Mouse (Mus musculus) limb, embryonic 14.5 days (tissue): ENCODE results near the gene 2010111I01Rik. TPM values are rescaled to one million over a fixed set of nuclear protein-coding genes. Genes with fewer than 3 reads are reported as not detected.

ENCODE experiments used
- ATAC-seq: fragments of 200-750 bp; cut with Nextera tagmentation; 2 replicates; pipeline ENCODE4 v1.8.0; 2017; ENCODE audit warnings: low read depth, moderate number of reproducible peaks, moderate TSS enrichment; ENCODE audit not compliant: low FRiP score
- DNase-seq: peaks from one replicate; pipeline ENCODE4 v3.0.0-alpha.2; 2015; ENCODE audit warnings: low spot score
- H3K27ac ChIP-seq: fragments of 300-500 bp; sonication (generic); replicated peaks from 2 replicates; pipeline ENCODE4 v1.5.1; 2014; ENCODE audit warnings: low read depth, mild to moderate bottlenecking, low read length, moderate library complexity, mixed read lengths
- H3K27me3 ChIP-seq: fragments of 300-500 bp; sonication (generic); 2 replicates; pipeline ENCODE4 v1.6.1; 2014; ENCODE audit warnings: low read length, mixed read lengths; ENCODE audit not compliant: control insufficient read depth, insufficient read depth
- H3K36me3 ChIP-seq: fragments of 300-500 bp; sonication (generic); 2 replicates; pipeline ENCODE4 v1.6.1; 2014; ENCODE audit warnings: mild to moderate bottlenecking, low read length, moderate library complexity, mixed read lengths; ENCODE audit not compliant: control insufficient read depth, insufficient read depth
- H3K4me1 ChIP-seq: fragments of 300-500 bp; sonication (generic); 2 replicates; pipeline ENCODE4 v1.6.1; 2014; ENCODE audit warnings: antibody characterized with exemption, low read length, mixed read lengths; ENCODE audit not compliant: control insufficient read depth, insufficient read depth
- H3K4me2 ChIP-seq: fragments of 300-500 bp; sonication (generic); replicated peaks from 2 replicates; pipeline ENCODE4 v1.6.1; 2014; ENCODE audit warnings: low read depth, mild to moderate bottlenecking, low read length, moderate library complexity; ENCODE audit not compliant: severe bottlenecking
- H3K4me3 ChIP-seq: fragments of 300-500 bp; sonication (generic); replicated peaks from 2 replicates; pipeline ENCODE4 v1.5.1; 2014; ENCODE audit warnings: low read length
- H3K9ac ChIP-seq: fragments of 300-500 bp; sonication (generic); 2 replicates; pipeline ENCODE4 v1.6.1; 2014; ENCODE audit warnings: mild to moderate bottlenecking, low read depth, low read length, moderate library complexity; ENCODE audit not compliant: severe bottlenecking
- H3K9me3 ChIP-seq: fragments of 300-500 bp; sonication (generic); 2 replicates; pipeline ENCODE4 v1.6.1; 2016; ENCODE audit warnings: low read length; ENCODE audit not compliant: control insufficient read depth
- POLR2A ChIP-seq: fragments of 200-500 bp; IDR thresholded peaks from 2 replicates; pipeline ENCODE4 v1.8.0; 2012; ENCODE audit warnings: inconsistent platforms, mild to moderate bottlenecking, moderate library complexity, borderline replicate concordance; ENCODE audit not compliant: insufficient read depth, insufficient read length; ENCODE audit errors: extremely low read depth
- WGBS: fragments of 180-500 bp; shearing (Covaris S2); extraction: QIAGEN DNeasy Blood & Tissue Kit; methylation state at CpG from one replicate; pipeline ENCODE4 v1.1.7; 2014; 5-methylcytosine and 5-hydroxymethylcytosine counted together
- polyA plus RNA-seq, 2 experiments: library from polyadenylated mRNA; depleted of rRNA in 1 of 2; stranded (reverse) in 1 of 2; unstranded in 1 of 2; fragments of >200 nt; fragmentation: Nextera tagmentation in 1 of 2; extraction: Ambion mirVana in 1 of 2; gene quantifications; 2 replicates each; pipeline versions ENCODE4 v1.2.1 to v1.2.3; 2012 to 2014

The 2010111I01Rik gene
- polyA plus RNA-seq, 2 experiments = 231 to 255 TPM

- WGBS = 83% methylated on average over 10 of the region's 10 CpGs
- Histone ChIP-seq H3K27me3 (no peaks in the 10 kb centered on the region), H3K9me3 (no peaks in the 10 kb centered on the region), H3K27ac (no peak overlapping the region), H3K4me3 (no peak overlapping the region), H3K36me3 (peaks cover 31% of the 10 kb centered on the region), H3K9ac (no peak overlapping the region), H3K4me2 (peak overlapping the region; percentile 85; the same call in 1 of the 2 replicates), H3K4me1 (peaks cover 82% of the 10 kb centered on the region)
- no peak for TF ChIP-seq POLR2A
- DNase-seq (no peak), ATAC-seq (no peak)
Observed at GRCm38 (mm10) chr13:63248318-63248717, 283.6 kb downstream of the 2010111I01Rik start.

- 82% methylated on average over 7 of the region's 7 CpGs for WGBS
- Histone ChIP-seq H3K4me3 (0 out of 2 replicates have a peak overlapping the region, but pooled peaks have one; percentile 9), H3K27ac (peak overlapping the region; percentile 22; the same call in 1 of the 2 replicates)
Observed at GRCm38 (mm10) chr13:63249171-63249570, 284.5 kb downstream of the 2010111I01Rik start.

GRCm38 (mm10) chr13:63249741-63250431, 285.2 kb downstream of the 2010111I01Rik start:
- 65% methylated on average over 8 of the region's 8 CpGs for WGBS
- H3K27me3 ChIP-seq = no peaks in the 10 kb centered on the region
- peaks cover 89% of the 10 kb centered on the region for H3K4me1 ChIP-seq
- TF ChIP-seq POLR2A = no peak
- peak overlapping the region; percentile 34 for H3K4me2 ChIP-seq
- H3K9me3 ChIP-seq = no peaks in the 10 kb centered on the region
- H3K36me3 ChIP-seq = peaks cover 35% of the 10 kb centered on the region
- H3K4me3 ChIP-seq = no peak overlapping the region; the same call in 1 of the 2 replicates
- no peak for ATAC-seq
- 0 out of 2 replicates have a peak overlapping the region, but pooled peaks have one; percentile 11 for H3K27ac ChIP-seq
- no peak for DNase-seq
- H3K9ac ChIP-seq = 0 out of 2 replicates have a peak overlapping the region, but pooled peaks have one; percentile 31

More at GRCm38 (mm10) chr13:63249171-63249570, 284.5 kb downstream of the 2010111I01Rik start:
- no peaks in the 10 kb centered on the region for H3K27me3 ChIP-seq
- H3K36me3 ChIP-seq = peaks cover 34% of the 10 kb centered on the region
- H3K9me3 ChIP-seq = no peaks in the 10 kb centered on the region
- H3K4me1 ChIP-seq = peaks cover 88% of the 10 kb centered on the region
- H3K9ac ChIP-seq = no peak overlapping the region
- ATAC-seq (no peak), DNase-seq (no peak)
- TF ChIP-seq POLR2A = no peak
- peak overlapping the region; percentile 34 for H3K4me2 ChIP-seq

- Histone ChIP-seq H3K4me2 (peak overlapping the region; percentile 42), H3K4me1 (peaks cover 90% of the 10 kb centered on the region), H3K27ac (0 out of 2 replicates have a peak overlapping the region, but pooled peaks have one; percentile 62), H3K36me3 (peaks cover 36% of the 10 kb centered on the region), H3K9me3 (no peaks in the 10 kb centered on the region), H3K9ac (peak overlapping the region; percentile 31; the same call in 1 of the 2 replicates), H3K27me3 (no peaks in the 10 kb centered on the region), H3K4me3 (peak overlapping the region; percentile 6)
- no peak for DNase-seq
- WGBS = 75% methylated on average over 8 of the region's 8 CpGs
- no peak for ATAC-seq
- no peak for TF ChIP-seq POLR2A
Observed at GRCm38 (mm10) chr13:63250441-63250980, 285.8 kb downstream of the 2010111I01Rik start.

GRCm38 (mm10) chr13:63251118-63251889, 286.6 kb downstream of the 2010111I01Rik start:
- H3K9ac ChIP-seq = peak overlapping the region; percentile 31; the same call in 1 of the 2 replicates

More at GRCm38 (mm10) chr13:63251118-63251889, 286.6 kb downstream of the 2010111I01Rik start:
- Histone ChIP-seq H3K36me3 (peaks cover 39% of the 10 kb centered on the region), H3K27ac (peak overlapping the region; percentile 62), H3K4me3 (peak overlapping the region; percentile 6), H3K9me3 (no peaks in the 10 kb centered on the region), H3K27me3 (no peaks in the 10 kb centered on the region), H3K4me2 (peak overlapping the region; percentile 42), H3K4me1 (peaks cover 89% of the 10 kb centered on the region)
- ATAC-seq (no peak; the same call in 1 of the 2 replicates), DNase-seq (peak; percentile 40)
- 31% methylated on average over 12 of the region's 12 CpGs for WGBS
- TF ChIP-seq POLR2A = no peak
